Mouse (Mus musculus): ENCODE measurements around the gene Adamts15.

DNA sequence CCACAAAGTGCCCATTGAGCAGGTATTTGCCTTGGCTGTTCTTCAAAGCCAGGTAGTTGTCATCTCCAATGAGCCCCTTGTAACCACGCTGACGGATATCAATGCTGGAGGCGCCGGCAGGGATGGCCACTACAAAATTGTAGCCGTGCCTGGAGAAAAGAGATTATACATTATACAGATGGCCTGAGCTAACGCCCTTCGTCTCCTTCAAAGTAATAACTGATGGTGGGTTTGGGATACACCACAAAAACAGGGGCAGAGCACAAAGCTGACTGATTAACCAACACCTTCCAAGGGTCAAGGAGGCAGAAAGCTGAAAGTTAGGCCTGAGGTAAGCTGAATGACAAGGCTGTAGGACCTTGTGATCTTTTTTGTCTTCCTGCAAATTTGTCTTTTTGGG, 19.6 kb downstream of the Adamts15 start:
- TF ChIP-seq ZNF384 (IDR thresholded peaks at IDR 0.05; ENCODE audit: low read depth, low read length): no peak
- TF ChIP-seq CHD2 (IDR thresholded peaks at IDR 0.05; ENCODE audit: low read depth, low read length): no peak
- no peak for TF ChIP-seq HCFC1 (IDR thresholded peaks at IDR 0.05; ENCODE audit: borderline replicate concordance, insufficient read depth, low read length)
- no peak for TF ChIP-seq MAFK (IDR thresholded peaks at IDR 0.05; ENCODE audit: insufficient read depth, low read depth, low read length)
- no peak for TF ChIP-seq ZC3H11A (IDR thresholded peaks at IDR 0.05; ENCODE audit: borderline replicate concordance, low read depth, low read length)

All from ES-E14 (cell line).